Mouse (Mus musculus): ENCODE measurements at regions not wholly inside any gene's neighbourhood (a gene's known extent, or its start where the extent isn't known, plus 50 kb on each side); places are given as distances from the start of the nearest gene placed in this dataset.

- no peak for ATAC-seq (ENCODE audit: insufficient number of reproducible peaks, insufficient read depth, low FRiP score, low read depth)
- 79% methylated on average over 2 of the region's 2 CpGs for WGBS
- H3K27ac ChIP-seq (ENCODE audit: low read length), result no peak overlapping the region
Measured at GRCm38 (mm10) chr3:150493433-150494045, 944.1 kb upstream of the Adgrl4 start.

GRCm38 (mm10) chr3:150530966-150531365 lies 906.7 kb upstream of the Adgrl4 start:
- Histone ChIP-seq H3K27me3 (ENCODE audit: control insufficient read depth, insufficient read depth, low read length) (no peaks in the 10 kb centered on the region), H3K4me1 (ENCODE audit: control insufficient read depth, insufficient read depth, low read length) (no peaks in the 10 kb centered on the region), H3K4me2 (replicated peaks; ENCODE audit: low read depth, low read length) (no peak overlapping the region), H3K27ac (ENCODE audit: low read length) (no peak overlapping the region), H3K9ac (replicated peaks; ENCODE audit: low read depth, low read length) (no peak overlapping the region), H3K4me3 (ENCODE audit: low read depth, low read length) (no peak overlapping the region), H3K9me3 (ENCODE audit: control insufficient read depth, low read depth, low read length) (no peaks in the 10 kb centered on the region), H3K36me3 (ENCODE audit: control insufficient read depth, insufficient read depth, low read length) (no peaks in the 10 kb centered on the region)
- 89% methylated on average over 3 of the region's 3 CpGs for WGBS
- no peak for ATAC-seq (ENCODE audit: insufficient number of reproducible peaks, insufficient read depth, low FRiP score, low read depth)

More at GRCm38 (mm10) chr3:150493433-150494045, 944.1 kb upstream of the Adgrl4 start:
- Histone ChIP-seq H3K9ac (replicated peaks; ENCODE audit: low read depth, low read length) (no peak overlapping the region), H3K4me2 (replicated peaks; ENCODE audit: low read depth, low read length) (no peak overlapping the region), H3K4me3 (ENCODE audit: low read depth, low read length) (no peak overlapping the region), H3K27me3 (ENCODE audit: control insufficient read depth, insufficient read depth, low read length) (no peaks in the 10 kb centered on the region), H3K36me3 (ENCODE audit: control insufficient read depth, insufficient read depth, low read length) (no peaks in the 10 kb centered on the region), H3K9me3 (ENCODE audit: control insufficient read depth, low read depth, low read length) (no peaks in the 10 kb centered on the region), H3K4me1 (ENCODE audit: control insufficient read depth, insufficient read depth, low read length) (no peaks in the 10 kb centered on the region)

DNA sequence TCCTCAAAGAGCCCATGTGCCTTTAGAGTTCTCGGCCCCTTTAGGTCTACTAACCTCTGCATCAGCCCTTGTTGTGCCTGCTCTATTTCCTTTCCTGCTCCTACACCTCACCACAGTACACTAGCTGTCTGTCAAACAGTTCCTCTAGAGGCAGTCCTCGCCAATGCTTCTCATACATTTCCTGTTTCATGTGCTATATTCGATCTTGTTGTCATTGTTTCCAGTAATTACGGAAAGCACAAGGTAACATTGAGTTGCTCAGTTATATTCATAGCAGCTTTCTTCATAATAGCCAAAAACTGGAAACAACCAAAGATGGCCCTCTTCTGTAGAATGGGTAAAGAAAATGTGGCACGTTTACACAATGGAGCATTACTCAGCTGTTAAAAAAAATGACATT lies 894.6 kb upstream of the Adgrl4 start:
- Histone ChIP-seq H3K4me2 (replicated peaks; ENCODE audit: low read depth, low read length) (no peak overlapping the region), H3K4me1 (ENCODE audit: control insufficient read depth, insufficient read depth, low read length) (no peaks in the 10 kb centered on the region), H3K4me3 (ENCODE audit: low read depth, low read length) (no peak overlapping the region), H3K27ac (ENCODE audit: low read length) (no peak overlapping the region), H3K36me3 (ENCODE audit: control insufficient read depth, insufficient read depth, low read length) (no peaks in the 10 kb centered on the region), H3K9ac (replicated peaks; ENCODE audit: low read depth, low read length) (no peak overlapping the region), H3K27me3 (ENCODE audit: control insufficient read depth, insufficient read depth, low read length) (no peaks in the 10 kb centered on the region), H3K9me3 (ENCODE audit: control insufficient read depth, low read depth, low read length) (no peaks in the 10 kb centered on the region)
- ATAC-seq (ENCODE audit: insufficient number of reproducible peaks, insufficient read depth, low FRiP score, low read depth), result no peak
- 79% methylated on average over 5 of the region's 5 CpGs for WGBS

- no peaks in the 10 kb centered on the region for H3K27me3 ChIP-seq (ENCODE audit: control insufficient read depth, insufficient read depth, low read length)
- no peak for ATAC-seq (ENCODE audit: insufficient number of reproducible peaks, insufficient read depth, low FRiP score, low read depth)
- no peak overlapping the region for H3K4me2 ChIP-seq (replicated peaks; ENCODE audit: low read depth, low read length)
- no peaks in the 10 kb centered on the region for H3K4me1 ChIP-seq (ENCODE audit: control insufficient read depth, insufficient read depth, low read length)
- WGBS, result 42% methylated on average over 1 of the region's 1 CpGs
- H3K27ac ChIP-seq (ENCODE audit: low read length), result no peak overlapping the region
- no peak overlapping the region for H3K4me3 ChIP-seq (ENCODE audit: low read depth, low read length)
- H3K36me3 ChIP-seq (ENCODE audit: control insufficient read depth, insufficient read depth, low read length), result no peaks in the 10 kb centered on the region
- no peak overlapping the region for H3K9ac ChIP-seq (replicated peaks; ENCODE audit: low read depth, low read length)
- no peaks in the 10 kb centered on the region for H3K9me3 ChIP-seq (ENCODE audit: control insufficient read depth, low read depth, low read length)
Measured at GRCm38 (mm10) chr3:150588474-150588873, 849.2 kb upstream of the Adgrl4 start.

DNA sequence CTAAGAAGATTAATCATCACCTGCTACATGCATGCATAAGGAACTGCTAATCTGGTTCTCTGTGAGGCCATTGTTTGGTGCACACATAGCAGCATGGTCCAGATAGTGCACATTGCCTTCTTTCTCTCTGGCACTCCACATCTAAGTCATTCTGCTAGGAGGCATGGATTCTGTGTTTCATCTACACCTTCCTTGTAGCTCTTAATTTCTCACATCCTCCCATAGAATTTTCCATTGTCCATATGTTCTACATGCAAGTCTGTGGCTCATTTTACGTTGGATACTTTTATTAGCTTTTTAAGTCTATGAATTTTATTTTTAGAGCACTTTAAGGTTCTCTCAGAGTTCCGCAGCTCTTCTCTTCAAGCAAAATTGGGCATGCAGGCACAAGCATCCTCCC lies 846.7 kb upstream of the Adgrl4 start:
- no peaks in the 10 kb centered on the region for H3K27me3 ChIP-seq (ENCODE audit: control insufficient read depth, insufficient read depth, low read length)
- H3K4me1 ChIP-seq (ENCODE audit: control insufficient read depth, insufficient read depth, low read length), result no peaks in the 10 kb centered on the region
- H3K36me3 ChIP-seq (ENCODE audit: control insufficient read depth, insufficient read depth, low read length), result no peaks in the 10 kb centered on the region
- no peak for ATAC-seq (ENCODE audit: insufficient number of reproducible peaks, insufficient read depth, low FRiP score, low read depth)
- H3K9ac ChIP-seq (replicated peaks; ENCODE audit: low read depth, low read length), result no peak overlapping the region
- H3K4me3 ChIP-seq (ENCODE audit: low read depth, low read length), result no peak overlapping the region
- H3K4me2 ChIP-seq (replicated peaks; ENCODE audit: low read depth, low read length), result no peak overlapping the region
- no peak overlapping the region for H3K27ac ChIP-seq (ENCODE audit: low read length)
- no peaks in the 10 kb centered on the region for H3K9me3 ChIP-seq (ENCODE audit: control insufficient read depth, low read depth, low read length)
- WGBS, result 92% methylated on average over 2 of the region's 2 CpGs

DNA sequence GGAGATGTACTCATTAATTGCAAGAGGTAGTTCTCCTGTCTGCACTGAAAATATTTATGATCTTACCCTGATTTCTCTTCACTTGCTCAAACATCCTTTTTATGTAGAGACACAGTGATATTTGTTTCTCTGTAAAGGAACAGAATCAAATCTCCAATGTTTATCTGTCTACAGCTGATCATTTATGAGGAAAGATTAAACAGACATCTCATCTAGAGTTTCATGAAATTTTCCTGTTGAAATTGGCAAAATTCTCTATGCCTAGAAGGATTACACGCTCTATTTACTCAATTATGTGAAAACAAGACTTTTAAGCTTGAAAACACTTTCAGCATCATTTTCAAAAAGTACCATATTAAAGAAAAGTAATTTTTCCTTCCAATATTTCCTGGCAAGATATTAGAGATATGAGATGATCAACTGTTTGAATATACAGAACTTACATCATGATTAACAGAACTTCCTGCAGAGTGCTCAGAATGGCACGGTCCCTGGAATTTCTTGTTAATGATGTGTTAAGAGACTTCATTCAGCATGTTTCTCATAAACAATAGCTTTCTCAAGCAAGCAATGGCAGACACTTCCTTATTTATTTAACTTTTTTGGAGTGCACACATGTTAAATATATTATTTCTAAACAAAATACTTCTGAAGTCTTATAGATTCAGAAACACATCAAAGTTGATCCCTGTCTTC lies 834.1 kb upstream of the Adgrl4 start:
- Histone ChIP-seq H3K4me1 (ENCODE audit: control insufficient read depth, insufficient read depth, low read length) (no peaks in the 10 kb centered on the region), H3K36me3 (ENCODE audit: control insufficient read depth, insufficient read depth, low read length) (no peaks in the 10 kb centered on the region), H3K4me3 (ENCODE audit: low read depth, low read length) (no peak overlapping the region), H3K4me2 (replicated peaks; ENCODE audit: low read depth, low read length) (no peak overlapping the region), H3K9ac (replicated peaks; ENCODE audit: low read depth, low read length) (no peak overlapping the region), H3K27ac (ENCODE audit: low read length) (no peak overlapping the region), H3K27me3 (ENCODE audit: control insufficient read depth, insufficient read depth, low read length) (no peaks in the 10 kb centered on the region), H3K9me3 (ENCODE audit: control insufficient read depth, low read depth, low read length) (no peaks in the 10 kb centered on the region)
- ATAC-seq (ENCODE audit: insufficient number of reproducible peaks, insufficient read depth, low FRiP score, low read depth), result no peak
- WGBS, result 53% methylated on average over 2 of the region's 2 CpGs

DNA sequence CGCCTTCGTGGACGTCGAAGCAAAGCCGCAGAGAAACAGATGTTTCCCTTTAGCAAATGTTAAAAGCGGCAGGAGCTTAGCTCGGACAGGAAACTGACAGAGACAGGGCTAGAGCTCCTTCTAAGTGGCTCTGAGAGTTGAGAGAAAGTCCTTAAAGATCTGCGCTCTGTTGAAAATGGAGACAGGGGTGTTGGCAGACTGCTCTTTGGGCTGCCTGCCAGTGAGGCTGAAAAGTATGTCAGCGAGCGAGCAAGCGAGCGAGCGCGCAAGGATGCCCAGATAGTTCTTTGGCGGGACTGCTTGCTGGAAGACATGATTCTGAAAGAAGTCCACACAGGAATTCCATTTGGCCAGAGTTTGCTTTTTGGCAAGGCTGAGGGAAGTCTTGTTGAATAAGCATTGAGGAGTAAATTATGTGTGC lies 827.0 kb upstream of the Adgrl4 start:
- H3K4me2 ChIP-seq (replicated peaks; ENCODE audit: low read depth, low read length), result peak overlapping the region; percentile 16; the same call in 1 of the 2 replicates
- peak overlapping the region; percentile 84 for H3K27ac ChIP-seq (ENCODE audit: low read length)
- ATAC-seq (ENCODE audit: insufficient number of reproducible peaks, insufficient read depth, low FRiP score, low read depth), result peak; percentile 87; the same call in 1 of the 2 replicates
- H3K36me3 ChIP-seq (ENCODE audit: control insufficient read depth, insufficient read depth, low read length), result no peaks in the 10 kb centered on the region
- no peak overlapping the region for H3K4me3 ChIP-seq (ENCODE audit: low read depth, low read length)
- peaks cover 14% of the 10 kb centered on the region; the same call in 1 of the 2 replicates for H3K4me1 ChIP-seq (ENCODE audit: control insufficient read depth, insufficient read depth, low read length)
- 40% methylated on average over 15 of the region's 15 CpGs for whole genome bisulfite sequencing
- no peak overlapping the region for H3K9ac ChIP-seq (replicated peaks; ENCODE audit: low read depth, low read length)
- H3K27me3 ChIP-seq (ENCODE audit: control insufficient read depth, insufficient read depth, low read length), result no peaks in the 10 kb centered on the region
- no peaks in the 10 kb centered on the region for H3K9me3 ChIP-seq (ENCODE audit: control insufficient read depth, low read depth, low read length)

DNA sequence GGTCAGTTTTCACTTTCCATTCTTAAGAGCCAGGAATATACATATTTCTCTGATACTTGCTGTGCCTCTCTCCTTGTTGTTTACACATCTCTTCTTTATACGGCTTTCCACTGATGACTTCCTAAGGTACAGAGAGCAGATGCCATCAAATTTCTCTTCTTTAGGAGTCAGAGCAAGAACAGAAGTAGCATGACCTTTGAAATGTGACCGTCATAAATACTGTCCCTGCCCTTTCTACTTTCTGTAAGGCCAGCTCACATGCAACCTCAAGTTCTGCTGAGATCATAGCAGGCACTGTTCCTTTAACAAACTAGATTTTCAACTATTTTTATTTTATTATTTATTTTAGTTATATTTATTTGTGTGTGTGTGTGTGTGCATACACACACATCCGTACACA lies 800.1 kb upstream of the Adgrl4 start:
- Histone ChIP-seq H3K4me2 (replicated peaks; ENCODE audit: low read depth, low read length) (no peak overlapping the region), H3K9ac (replicated peaks; ENCODE audit: low read depth, low read length) (no peak overlapping the region), H3K27me3 (ENCODE audit: control insufficient read depth, insufficient read depth, low read length) (no peaks in the 10 kb centered on the region), H3K4me3 (ENCODE audit: low read depth, low read length) (no peak overlapping the region), H3K36me3 (ENCODE audit: control insufficient read depth, insufficient read depth, low read length) (no peaks in the 10 kb centered on the region), H3K4me1 (ENCODE audit: control insufficient read depth, insufficient read depth, low read length) (no peaks in the 10 kb centered on the region), H3K9me3 (ENCODE audit: control insufficient read depth, low read depth, low read length) (no peaks in the 10 kb centered on the region), H3K27ac (ENCODE audit: low read length) (no peak overlapping the region)
- ATAC-seq (ENCODE audit: insufficient number of reproducible peaks, insufficient read depth, low FRiP score, low read depth), result no peak
- 76% methylated on average over 3 of the region's 3 CpGs for WGBS
